Mouse (Mus musculus) hindbrain, embryonic 11.5 days (tissue): ENCODE measurements around the gene Cirbp. TPM values are rescaled to one million over a fixed set of nuclear protein-coding genes. Genes with fewer than 3 reads are reported as not detected.

Source experiments
- ATAC-seq: fragments of 200-750 bp; cut with Nextera tagmentation; 2 replicates; pipeline ENCODE4 v1.8.0; 2017; ENCODE audit warnings: mild to moderate bottlenecking, moderate TSS enrichment, moderate library complexity; ENCODE audit not compliant: low FRiP score
- DNase-seq: peaks from one replicate; pipeline ENCODE4 v3.0.0-alpha.2; 2015; ENCODE audit warnings: low spot score
- H3K27ac ChIP-seq: fragments of 300-500 bp; sonication (generic); 2 replicates; pipeline ENCODE4 v1.5.1; 2014; ENCODE audit warnings: mild to moderate bottlenecking, low read depth, low read length
- H3K27me3 ChIP-seq: fragments of 300-500 bp; sonication (generic); 2 replicates; pipeline ENCODE4 v1.6.1; 2014; ENCODE audit warnings: mild to moderate bottlenecking, low read length, moderate library complexity, mixed read lengths; ENCODE audit not compliant: control insufficient read depth, insufficient read depth
- H3K36me3 ChIP-seq: fragments of 300-500 bp; sonication (generic); 2 replicates; pipeline ENCODE4 v1.6.1; 2014; ENCODE audit warnings: mild to moderate bottlenecking, low read length, moderate library complexity, mixed read lengths; ENCODE audit not compliant: control insufficient read depth, insufficient read depth
- H3K4me1 ChIP-seq: fragments of 300-500 bp; sonication (generic); replicated peaks from 2 replicates; pipeline ENCODE4 v1.6.1; 2014; ENCODE audit warnings: low read length, mixed read lengths; ENCODE audit not compliant: control insufficient read depth, insufficient read depth
- H3K4me2 ChIP-seq: fragments of 300-500 bp; sonication (generic); replicated peaks from 2 replicates; pipeline ENCODE4 v1.6.1; 2014; ENCODE audit warnings: mild to moderate bottlenecking, low read depth, low read length
- H3K4me3 ChIP-seq: fragments of 300-500 bp; sonication (generic); 2 replicates; pipeline ENCODE4 v1.5.1; 2014; ENCODE audit warnings: low read depth, low read length
- H3K9ac ChIP-seq: fragments of 300-500 bp; sonication (generic); 2 replicates; pipeline ENCODE4 v1.6.1; 2014; ENCODE audit warnings: low read depth, low read length
- H3K9me3 ChIP-seq: fragments of 300-500 bp; sonication (generic); 2 replicates; pipeline ENCODE4 v1.6.1; 2016; ENCODE audit warnings: low read length; ENCODE audit not compliant: control insufficient read depth
- WGBS: fragments of 180-500 bp; shearing (Covaris S2); extraction: QIAGEN DNeasy Blood & Tissue Kit; methylation state at CpG from one replicate; pipeline ENCODE4 v1.1.7; 2014; 5-methylcytosine and 5-hydroxymethylcytosine counted together
- polyA plus RNA-seq: library from polyadenylated mRNA; unstranded; fragments of >200 nt; fragmentation: Nextera tagmentation; extraction: Ambion mirVana; gene quantifications from 2 replicates; pipeline ENCODE4 v1.2.1, GENCODE M21; 2014

The Cirbp gene
- polyA plus RNA-seq, 1 experiment from 2014 or later, result 83.4 TPM

DNA sequence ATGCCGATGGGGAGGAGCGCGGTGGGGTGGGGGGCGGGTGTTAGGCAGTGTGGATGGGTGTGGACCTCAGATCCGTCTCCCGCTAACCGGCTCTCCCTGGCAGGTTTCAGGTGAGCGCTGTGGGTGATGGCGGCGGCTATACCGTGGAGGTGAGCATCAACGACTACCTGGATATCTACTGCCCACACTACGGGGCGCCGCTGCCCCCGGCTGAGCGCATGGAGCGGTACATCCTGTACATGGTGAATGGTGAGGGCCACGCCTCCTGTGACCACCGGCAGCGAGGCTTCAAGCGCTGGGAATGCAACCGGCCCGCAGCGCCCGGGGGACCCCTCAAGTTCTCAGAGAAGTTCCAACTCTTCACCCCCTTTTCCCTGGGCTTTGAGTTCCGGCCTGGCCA is 20.9 kb downstream of the Cirbp start:
- Histone ChIP-seq H3K36me3 (0 out of 2 replicates have a peak, but pooled peaks cover 4% of the 10 kb centered on the region), H3K4me3 (no peak overlapping the region), H3K4me1 (peaks cover 10% of the 10 kb centered on the region), H3K27ac (no peak overlapping the region), H3K9ac (no peak overlapping the region), H3K9me3 (no peaks in the 10 kb centered on the region), H3K4me2 (no peak overlapping the region), H3K27me3 (0 out of 2 replicates have a peak, but pooled peaks cover 2% of the 10 kb centered on the region)
- ATAC-seq, result no peak
- 32% methylated on average over 27 of the region's 27 CpGs for WGBS
- DNase-seq, result no peak

DNA sequence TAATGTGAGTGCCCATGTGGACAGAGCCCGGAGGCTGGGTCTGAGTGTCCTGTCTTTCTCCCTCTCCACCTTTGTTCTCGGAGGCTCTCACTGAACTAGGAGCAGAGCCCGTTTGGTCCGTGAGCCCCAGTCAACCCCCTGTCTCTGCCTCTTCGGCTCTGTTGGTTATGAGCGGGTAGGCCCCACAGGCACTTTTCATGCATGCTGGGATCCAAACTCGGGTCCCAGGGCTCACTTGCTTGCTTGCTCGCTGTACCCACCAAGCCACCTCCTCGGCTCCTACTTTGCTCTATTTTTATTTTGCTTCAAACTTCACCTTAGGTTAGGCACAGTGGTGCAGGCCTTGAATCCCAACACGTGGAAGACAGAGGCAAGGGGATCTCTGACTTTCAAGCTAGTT is 22.0 kb downstream of the Cirbp start:
- Histone ChIP-seq H3K27ac (no peak overlapping the region), H3K4me1 (peaks cover 10% of the 10 kb centered on the region), H3K4me3 (no peak overlapping the region), H3K9ac (no peak overlapping the region), H3K4me2 (no peak overlapping the region), H3K27me3 (peaks cover 4% of the 10 kb centered on the region; the same call in 1 of the 2 replicates), H3K36me3 (0 out of 2 replicates have a peak, but pooled peaks cover 4% of the 10 kb centered on the region), H3K9me3 (no peaks in the 10 kb centered on the region)
- WGBS, result 90% methylated on average over 10 of the region's 10 CpGs
- DNase-seq (no peak), ATAC-seq (no peak)

DNA sequence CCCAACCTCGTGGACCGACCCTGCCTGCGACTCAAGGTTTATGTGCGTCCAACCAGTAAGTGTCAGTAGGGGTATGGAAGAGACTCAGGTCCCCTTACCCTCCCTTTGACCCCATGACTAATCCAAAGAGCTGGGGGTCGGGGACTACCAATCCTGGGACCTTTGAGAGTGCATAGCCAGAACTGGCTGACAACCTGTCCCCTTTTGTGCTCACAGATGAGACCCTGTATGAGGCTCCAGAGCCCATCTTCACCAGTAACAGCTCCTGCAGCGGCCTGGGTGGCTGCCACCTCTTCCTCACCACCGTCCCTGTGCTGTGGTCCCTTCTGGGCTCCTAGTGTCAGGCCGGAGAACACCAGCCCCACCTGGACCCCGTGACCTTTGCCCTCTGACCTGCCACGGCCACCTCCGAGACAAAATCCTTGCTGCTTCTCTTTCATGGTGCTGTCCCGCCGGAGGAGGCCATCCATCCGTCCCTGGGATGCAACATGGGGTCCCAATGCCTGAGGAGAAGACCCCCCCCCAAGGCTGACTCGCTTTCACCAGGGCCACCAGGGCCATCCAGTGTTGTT is 22.8 kb downstream of the Cirbp start:
- Histone ChIP-seq H3K4me2 (no peak overlapping the region), H3K36me3 (0 out of 2 replicates have a peak, but pooled peaks cover 4% of the 10 kb centered on the region), H3K9ac (no peak overlapping the region), H3K27ac (no peak overlapping the region), H3K4me3 (no peak overlapping the region), H3K9me3 (no peaks in the 10 kb centered on the region), H3K27me3 (peaks cover 4% of the 10 kb centered on the region; the same call in 1 of the 2 replicates), H3K4me1 (peaks cover 10% of the 10 kb centered on the region)
- 52% methylated on average over 15 of the region's 15 CpGs for WGBS
- DNase-seq (no peak), ATAC-seq (no peak)

DNA sequence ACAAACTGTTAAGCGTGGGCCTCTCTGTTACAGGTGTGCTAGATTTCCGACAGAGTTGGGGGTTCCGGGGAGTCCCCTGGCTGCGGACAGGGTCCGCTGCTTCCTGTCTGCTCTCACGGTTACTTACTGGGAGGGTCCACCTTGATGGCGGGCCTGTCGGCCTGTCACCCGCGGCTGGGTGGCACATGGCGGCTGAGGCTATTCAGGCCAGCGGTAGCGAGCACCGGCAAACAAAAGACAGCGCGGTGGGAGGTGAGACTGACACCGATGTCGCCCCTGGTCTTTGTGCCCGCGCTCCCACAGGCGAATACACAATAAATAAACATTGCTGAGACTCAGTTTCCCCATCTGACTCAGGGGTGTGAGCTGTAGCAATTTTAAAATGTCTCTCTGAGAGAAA is 24.2 kb downstream of the Cirbp start:
- peak overlapping the region; percentile 79 for H3K9ac ChIP-seq
- no peaks in the 10 kb centered on the region for H3K9me3 ChIP-seq
- H3K4me3 ChIP-seq, result peak overlapping the region; percentile 41
- WGBS, result 4% methylated on average over 21 of the region's 21 CpGs
- peak overlapping the region; percentile 86 for H3K27ac ChIP-seq
- peak; percentile 67 for DNase-seq
- H3K4me2 ChIP-seq, result peak overlapping the region; percentile 72
- H3K36me3 ChIP-seq, result 0 out of 2 replicates have a peak, but pooled peaks cover 4% of the 10 kb centered on the region
- peaks cover 2% of the 10 kb centered on the region; the same call in 1 of the 2 replicates for H3K27me3 ChIP-seq
- peaks cover 10% of the 10 kb centered on the region for H3K4me1 ChIP-seq
- ATAC-seq, result peak; percentile 38; the same call in 1 of the 2 replicates

DNA sequence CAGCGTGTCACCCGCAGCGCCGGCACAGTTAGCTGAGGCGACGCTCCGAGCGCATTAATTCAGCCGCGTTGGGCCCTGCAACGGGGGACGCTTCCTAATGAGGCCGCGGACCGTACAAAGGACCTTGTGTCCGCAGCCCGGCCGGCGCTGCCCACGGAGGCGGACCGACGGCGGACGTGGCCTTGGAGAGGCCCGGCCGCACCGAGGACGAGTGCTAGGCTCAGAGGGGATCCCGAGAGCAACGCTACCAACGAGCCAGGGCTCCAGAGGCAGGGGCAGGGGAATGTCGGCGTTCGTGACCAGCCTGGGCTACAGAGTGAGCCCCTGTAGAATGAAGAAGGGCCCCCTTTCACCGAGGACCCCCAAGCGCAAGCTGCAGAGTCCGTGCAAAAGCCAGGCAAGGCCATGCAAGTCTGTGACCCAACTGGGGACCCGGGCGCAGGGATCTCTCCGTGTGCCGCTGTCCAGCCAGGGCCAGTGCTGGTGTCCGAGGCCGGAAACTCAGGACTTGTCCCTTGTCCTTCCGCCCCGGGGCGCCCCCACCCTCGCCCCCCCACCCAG is 24.8 kb downstream of the Cirbp start:
- Histone ChIP-seq H3K4me3 (peak overlapping the region; percentile 41), H3K4me2 (peak overlapping the region; percentile 72), H3K9ac (peak overlapping the region; percentile 79), H3K4me1 (peaks cover 10% of the 10 kb centered on the region), H3K27ac (peak overlapping the region; percentile 86), H3K27me3 (peaks cover 2% of the 10 kb centered on the region; the same call in 1 of the 2 replicates), H3K9me3 (no peaks in the 10 kb centered on the region), H3K36me3 (0 out of 2 replicates have a peak, but pooled peaks cover 4% of the 10 kb centered on the region)
- DNase-seq (peak; percentile 77), ATAC-seq (peak; percentile 62)
- WGBS, result under 1% methylated on average over 46 of the region's 48 CpGs

DNA sequence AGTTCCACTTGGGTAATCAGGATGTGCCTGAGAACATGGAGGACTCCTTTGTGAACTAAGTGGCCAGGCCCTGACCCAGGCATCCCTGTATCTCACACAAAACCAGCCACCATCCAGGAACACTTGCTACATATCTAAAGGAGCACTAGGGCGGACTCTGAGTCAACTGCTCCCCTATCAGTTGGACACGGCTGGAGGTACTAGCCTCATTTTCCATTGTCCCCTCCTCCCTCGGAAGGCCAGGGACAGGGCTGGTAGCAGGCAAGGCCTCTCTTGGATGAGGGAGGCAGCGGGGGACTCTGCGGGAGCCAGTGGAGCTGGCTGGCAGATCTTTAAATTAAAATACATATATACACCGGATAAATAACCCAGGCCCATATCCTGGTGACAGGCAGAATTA is 28.2 kb downstream of the Cirbp start:
- Histone ChIP-seq H3K4me1 (peaks cover 15% of the 10 kb centered on the region), H3K27ac (peak overlapping the region; percentile 47; the same call in 1 of the 2 replicates), H3K9ac (no peak overlapping the region), H3K4me3 (no peak overlapping the region), H3K36me3 (no peaks in the 10 kb centered on the region), H3K9me3 (no peaks in the 10 kb centered on the region), H3K4me2 (no peak overlapping the region), H3K27me3 (peaks cover 2% of the 10 kb centered on the region; the same call in 1 of the 2 replicates)
- no peak for DNase-seq
- ATAC-seq, result no peak
- WGBS, result 67% methylated on average over 6 of the region's 6 CpGs

DNA sequence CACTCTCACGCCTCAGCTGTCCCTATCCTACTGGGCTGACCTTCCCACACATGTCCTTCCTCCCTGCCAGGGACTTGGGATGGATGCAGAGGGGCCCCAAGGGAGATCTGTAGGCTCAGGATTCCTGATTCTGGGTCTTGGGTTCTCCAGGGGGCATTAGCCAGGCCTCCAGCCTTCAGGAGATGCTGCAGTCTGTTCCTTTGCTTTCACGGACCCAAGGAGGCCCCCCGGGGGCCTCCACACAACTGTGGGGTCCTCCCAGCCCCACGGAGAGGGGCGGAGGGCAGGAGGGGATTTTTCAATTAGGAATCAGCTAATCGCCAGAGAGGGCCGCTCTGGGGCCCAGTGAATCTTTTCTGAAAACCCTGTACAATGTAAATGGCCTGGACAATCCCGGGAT is 28.7 kb downstream of the Cirbp start:
- no peak overlapping the region for H3K4me3 ChIP-seq
- DNase-seq, result no peak
- H3K4me2 ChIP-seq, result no peak overlapping the region
- no peak overlapping the region for H3K9ac ChIP-seq
- peaks cover 2% of the 10 kb centered on the region; the same call in 1 of the 2 replicates for H3K27me3 ChIP-seq
- no peaks in the 10 kb centered on the region for H3K9me3 ChIP-seq
- H3K27ac ChIP-seq, result peak overlapping the region; percentile 47
- no peak for ATAC-seq
- H3K36me3 ChIP-seq, result no peaks in the 10 kb centered on the region
- peaks cover 15% of the 10 kb centered on the region for H3K4me1 ChIP-seq
- WGBS, result 51% methylated on average over 8 of the region's 8 CpGs

DNA sequence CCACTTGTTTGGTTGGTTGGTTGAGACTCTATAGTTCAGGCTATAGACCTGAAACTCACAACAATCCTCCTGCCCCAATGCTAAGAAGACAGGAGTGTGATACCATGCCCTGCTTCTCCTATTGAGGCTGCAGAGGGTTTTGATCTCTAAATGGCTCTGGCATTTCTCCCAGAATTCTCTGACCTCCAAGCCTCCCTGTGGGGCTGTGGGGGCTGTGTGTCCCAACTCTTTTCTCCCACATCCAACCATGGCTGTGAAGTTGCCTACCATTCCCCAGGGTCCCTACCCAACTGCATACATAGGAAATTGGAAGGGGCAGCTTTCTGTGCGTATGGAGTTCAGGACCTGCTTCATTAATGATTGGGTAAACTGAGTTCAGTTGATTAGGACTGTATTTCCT is 30.4 kb downstream of the Cirbp start:
- Histone ChIP-seq H3K4me2 (no peak overlapping the region), H3K4me1 (peaks cover 5% of the 10 kb centered on the region; the same call in 1 of the 2 replicates), H3K9me3 (no peaks in the 10 kb centered on the region), H3K27ac (no peak overlapping the region), H3K36me3 (no peaks in the 10 kb centered on the region), H3K4me3 (no peak overlapping the region), H3K27me3 (peaks cover 2% of the 10 kb centered on the region; the same call in 1 of the 2 replicates), H3K9ac (no peak overlapping the region)
- 82% methylated on average over 1 of the region's 1 CpGs for WGBS
- DNase-seq (no peak), ATAC-seq (no peak)
